Mouse (Mus musculus): ENCODE measurements around the gene Polr1a.
"Not testable (repeated sequence)": the region's sequence is repeated elsewhere in the genome, so short reads cannot be mapped to it uniquely, and the experiment has no call there.

Gene Polr1a

DNA sequence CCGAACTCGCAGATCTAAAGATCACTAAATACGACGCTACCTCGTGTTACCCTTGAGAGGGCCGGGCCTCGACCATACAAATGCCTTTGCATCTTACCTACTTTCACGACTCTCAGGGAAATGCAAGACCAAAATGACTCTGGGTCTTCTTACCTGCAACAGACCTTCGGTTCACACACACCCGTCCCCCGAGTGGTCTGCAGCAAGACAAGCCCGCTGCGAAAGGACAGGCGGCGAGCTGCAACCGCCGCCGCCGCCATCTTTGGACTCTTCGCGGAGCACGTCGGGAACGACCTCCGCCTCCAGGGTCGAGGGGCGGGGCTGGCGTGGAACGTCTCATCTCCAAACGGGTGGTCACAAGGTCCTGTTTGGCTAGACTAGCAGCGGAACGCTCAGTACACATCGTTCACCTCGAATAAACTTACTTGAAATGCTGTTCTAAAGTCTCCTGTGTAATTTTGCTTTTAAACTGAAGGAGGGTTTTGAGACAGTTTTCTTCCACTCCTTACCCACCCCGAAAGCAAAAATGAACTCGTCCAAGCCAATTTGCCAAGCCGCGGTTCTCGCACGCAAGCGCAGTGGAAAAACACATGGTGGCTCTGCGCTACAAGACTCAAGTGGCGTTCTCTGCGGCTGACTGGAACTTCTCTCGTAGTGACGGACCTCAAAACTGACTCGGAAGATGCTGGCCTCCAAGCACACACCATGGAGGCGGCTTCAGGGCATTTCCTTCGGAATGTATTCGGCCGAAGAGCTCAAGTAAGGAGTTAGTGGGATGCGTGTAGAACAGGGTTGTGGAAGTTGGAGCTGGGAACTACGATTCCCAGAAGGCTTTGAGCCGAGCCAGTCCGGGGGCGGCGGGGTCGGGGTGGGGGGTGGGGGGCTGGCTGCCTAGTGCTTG, at the start of gene Polr1a, which contains the start of gene Ptcd3:
TSS of gene Polr1a (plus strand) at position 573 of the 901 bp plus-strand sequence.
TSS of gene Ptcd3 (minus strand) at position 270 of the 901 bp plus-strand sequence.
- DNase-seq: peak; percentile 97

DNA sequence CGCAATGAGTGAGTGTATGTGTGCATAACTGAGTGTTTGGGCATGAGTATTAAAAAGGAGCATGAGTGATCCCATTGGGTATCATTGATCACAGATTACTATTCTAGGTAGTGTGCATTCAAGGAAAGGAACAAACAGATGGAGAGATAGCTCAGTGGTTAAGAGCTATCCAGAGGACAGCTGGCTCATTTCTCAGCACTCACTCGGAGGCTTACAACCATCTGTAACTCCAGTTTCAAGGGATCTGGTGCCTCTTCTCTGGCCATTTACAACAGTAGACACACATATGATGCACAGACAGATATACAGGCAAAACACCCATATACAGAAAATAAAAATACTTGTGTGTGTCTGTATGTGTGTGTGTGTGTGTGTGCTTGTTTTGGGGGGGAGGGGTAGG, 41.1 kb upstream of the Polr1a start:
- DNase-seq: no peak

GRCm38 (mm10) chr6:71868809-71869208, 40.0 kb upstream of the Polr1a start:
- peak; percentile 12 to 31 for DNase-seq

- no peak for DNase-seq
Measured at GRCm38 (mm10) chr6:71871396-71871795, 37.5 kb upstream of the Polr1a start.

GRCm38 (mm10) chr6:71877965-71878760, 30.7 kb upstream of the Polr1a start:
- DNase-seq: no peak

DNA sequence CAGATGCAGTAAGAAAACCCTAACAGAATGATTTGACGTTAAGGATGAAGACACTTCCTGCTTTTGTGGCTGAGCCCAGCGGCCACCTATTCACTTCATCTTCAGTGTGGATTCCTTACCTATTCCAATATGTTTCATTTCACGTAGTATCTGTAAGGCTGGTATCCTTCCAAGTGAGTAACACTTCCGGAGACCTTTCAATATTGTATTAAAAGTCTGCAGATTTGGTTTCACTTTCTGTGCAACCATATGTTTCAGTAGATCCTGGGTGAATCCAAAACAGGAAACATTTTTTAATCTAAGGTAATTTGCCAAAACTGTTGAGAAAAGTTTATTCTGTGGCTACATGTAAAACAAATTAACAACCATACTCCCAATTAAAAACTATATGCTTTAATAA, 15.6 kb upstream of the Polr1a start:
- DNase-seq: no peak

- DNase-seq: peak in 1 of 2 experiments; percentile 5
Measured at GRCm38 (mm10) chr6:71907702-71908235, 1.1 kb upstream of the Polr1a start.

DNA sequence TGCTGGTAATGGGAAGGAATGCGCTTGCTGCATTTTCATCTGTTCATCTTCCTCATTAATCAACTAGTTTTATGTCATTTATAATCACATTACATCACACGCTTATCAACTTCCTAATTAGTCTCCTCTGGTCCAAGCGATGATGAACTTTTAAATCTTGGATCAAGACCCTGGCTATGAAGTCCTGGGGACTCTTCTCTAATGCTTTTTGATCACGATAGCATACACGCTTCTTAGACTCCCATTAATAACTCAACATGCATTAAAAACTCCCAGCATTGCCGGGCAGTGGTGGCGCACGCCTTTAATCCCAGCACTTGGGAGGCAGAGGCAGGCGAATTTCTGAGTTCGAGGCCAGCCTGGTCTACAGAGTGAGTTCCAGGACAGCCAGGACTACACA, 531 bp downstream of the Polr1a start:
- no peak for DNase-seq

DNA sequence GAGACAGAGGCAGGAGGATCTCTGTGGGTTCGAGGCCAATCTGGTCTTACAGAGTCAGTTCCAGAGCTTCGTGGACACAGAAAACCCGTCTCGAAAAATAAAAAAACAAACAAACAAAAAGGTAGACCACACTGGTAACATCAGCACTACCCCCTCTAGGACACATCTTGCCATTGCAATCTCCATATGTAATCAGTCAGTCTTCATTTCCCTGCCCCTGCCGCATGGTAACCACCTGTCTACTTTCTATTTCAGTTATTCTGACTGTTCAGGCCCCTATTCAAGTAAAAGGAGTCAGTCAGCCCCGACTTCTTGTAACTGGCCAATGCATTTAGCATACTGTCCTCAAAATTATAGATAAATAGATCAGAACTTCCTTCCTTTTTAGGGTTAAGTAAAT, 987 bp downstream of the Polr1a start:
- peak in 1 of 2 experiments; percentile 9 for DNase-seq

DNA sequence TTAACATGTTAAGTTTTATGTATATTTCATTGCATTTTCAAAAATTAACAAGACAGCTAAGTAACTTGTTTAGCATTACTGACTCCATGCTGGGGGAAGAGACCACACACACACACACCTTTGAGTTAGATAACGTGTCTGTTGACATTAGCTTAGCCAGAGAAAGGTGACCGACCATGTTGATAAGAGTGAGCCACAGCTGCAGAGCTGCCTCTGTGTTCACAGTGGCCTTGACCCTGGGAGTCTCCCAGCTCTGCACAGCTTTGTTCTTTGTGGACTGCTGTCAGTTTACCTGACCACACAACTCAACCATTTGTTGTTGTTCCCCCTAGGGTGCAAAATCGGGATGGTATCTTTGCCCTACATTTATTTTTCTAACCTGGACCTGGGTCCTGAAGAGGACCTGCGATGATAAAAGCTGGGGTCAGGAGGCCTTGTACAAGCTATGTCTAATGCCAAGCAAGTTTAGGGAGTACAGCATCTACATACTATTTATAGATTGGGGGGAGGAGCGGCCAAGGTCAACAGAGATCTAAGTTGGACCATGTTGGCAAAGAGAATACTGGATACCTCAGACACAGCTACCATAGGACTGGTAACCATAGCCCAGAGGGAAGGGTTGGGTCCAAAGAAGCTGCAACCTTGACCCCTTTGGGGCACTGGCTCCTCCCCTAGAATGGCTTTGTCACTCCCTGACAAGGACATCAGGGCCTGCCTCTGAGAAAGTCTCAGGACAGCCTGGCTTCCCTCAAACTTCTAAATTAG, 3.0 kb downstream of the Polr1a start:
- no peak for DNase-seq

DNA sequence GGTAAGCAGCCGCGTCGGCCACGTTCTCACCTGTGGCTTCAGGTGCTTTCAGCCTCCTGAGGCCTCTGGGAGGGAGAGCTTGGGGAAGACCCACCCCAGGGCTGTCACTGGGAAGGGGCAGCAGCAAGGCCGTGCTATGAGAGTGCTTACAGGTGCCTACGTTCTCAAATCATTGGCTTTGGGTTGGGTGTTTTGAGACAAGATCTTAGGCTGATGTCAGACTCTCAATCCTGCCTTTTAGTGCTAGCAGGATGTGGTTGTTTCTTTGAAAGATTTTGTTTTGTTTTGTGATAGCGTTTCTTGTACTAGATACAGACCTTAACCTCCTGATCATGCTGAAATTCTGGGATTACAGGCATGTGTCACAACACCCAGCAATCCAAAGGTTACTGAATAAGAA, 11.9 kb downstream of the Polr1a start:
- no peak for DNase-seq

DNA sequence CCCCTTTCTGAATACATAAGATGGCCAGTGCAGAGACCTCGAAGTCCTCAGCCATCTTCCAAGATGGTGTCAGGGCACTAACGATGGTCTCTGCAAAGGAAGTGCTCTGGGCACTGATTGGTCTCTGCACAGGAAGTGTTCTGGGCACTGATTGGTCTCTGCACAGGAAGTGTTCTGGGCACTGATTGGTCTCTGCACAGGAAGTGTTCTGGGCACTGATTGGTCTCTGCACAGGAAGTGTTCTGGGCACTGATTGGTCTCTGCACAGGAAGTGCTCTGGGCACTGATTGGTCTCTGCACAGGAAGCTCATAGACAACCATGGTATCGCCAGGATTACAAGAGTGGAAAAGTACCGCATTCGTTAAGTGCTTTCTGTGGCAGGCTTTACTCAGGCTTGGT, 16.4 kb downstream of the Polr1a start:
- DNase-seq: not testable (repeated sequence)

- DNase-seq: peak; percentile 85 to 87
Measured at GRCm38 (mm10) chr6:71927911-71928310, 19.1 kb downstream of the Polr1a start.

GRCm38 (mm10) chr6:71930053-71930452, 21.2 kb downstream of the Polr1a start:
- DNase-seq: no peak

GRCm38 (mm10) chr6:71930830-71931437, 22.1 kb downstream of the Polr1a start:
- peak in 1 of 2 experiments; percentile 9 for DNase-seq

GRCm38 (mm10) chr6:71932347-71932746, 23.5 kb downstream of the Polr1a start:
- DNase-seq: no peak

GRCm38 (mm10) chr6:71934081-71934556, 25.3 kb downstream of the Polr1a start:
- peak in 1 of 2 experiments; percentile 14 for DNase-seq

DNA sequence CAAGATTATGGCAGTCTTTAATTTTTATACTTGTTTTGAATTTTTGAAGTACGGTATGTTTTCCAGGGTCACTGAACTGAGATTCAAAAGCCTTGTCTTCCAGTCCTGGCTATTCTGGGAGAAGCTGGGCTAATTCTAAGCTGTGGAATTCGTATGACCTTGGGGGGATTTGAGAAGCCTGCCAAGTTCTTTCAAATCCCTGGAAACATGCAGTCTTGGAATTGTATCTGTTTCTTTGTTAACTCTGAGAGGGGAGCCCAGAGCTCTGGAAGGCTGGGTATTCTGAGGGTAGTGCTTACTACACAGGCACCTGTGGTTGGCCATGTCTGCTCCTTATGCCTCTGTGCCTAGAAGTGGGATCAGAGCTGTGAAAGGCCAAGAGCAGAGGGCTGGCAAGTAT, 26.9 kb downstream of the Polr1a start:
- no peak for DNase-seq

GRCm38 (mm10) chr6:71940912-71941311, 32.1 kb downstream of the Polr1a start:
- DNase-seq: no peak

GRCm38 (mm10) chr6:71945101-71945500, 36.2 kb downstream of the Polr1a start:
- DNase-seq: no peak

GRCm38 (mm10) chr6:71946121-71946520, 37.3 kb downstream of the Polr1a start:
- DNase-seq: peak in 1 of 2 experiments; percentile 11

DNA sequence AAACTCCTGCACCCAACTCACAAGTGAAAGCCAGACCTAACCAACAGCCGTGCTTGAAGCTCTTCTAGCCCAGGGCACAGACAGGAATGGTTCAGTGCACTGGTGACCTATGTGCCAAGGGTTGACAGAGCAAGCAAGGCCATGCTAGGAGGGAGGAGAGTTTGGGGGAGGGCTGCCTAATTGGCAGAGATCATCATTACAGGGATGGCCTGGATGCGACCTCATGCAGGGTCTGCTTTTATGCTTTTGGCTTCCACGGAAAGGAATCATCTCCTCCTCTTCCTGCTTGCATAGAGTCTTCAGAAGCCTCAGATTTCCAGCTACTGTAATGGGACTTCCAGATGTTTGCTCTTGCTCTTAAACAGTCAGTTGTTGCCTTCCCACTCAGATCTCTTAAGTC, 40.9 kb downstream of the Polr1a start:
- no peak for DNase-seq

Measured in cerebellum, postnatal 10 days (tissue).